Mouse (Mus musculus): ENCODE results near the gene Med12.

GRCm38 (mm10) chrX:101254740-101255139, 19.1 kb upstream of the Med12 start:
- TF ChIP-seq CTCF (IDR thresholded peaks at IDR 0.05; ENCODE audit: borderline replicate concordance, extremely low read depth, insufficient read depth, insufficient read length) (no peak), POLR2A (IDR thresholded peaks at IDR 0.05; ENCODE audit: borderline replicate concordance, extremely low read depth, insufficient read depth, insufficient read length, poor library complexity, severe bottlenecking) (no peak)
